Mouse (Mus musculus) testis, adult 2 months (tissue): ENCODE measurements around the gene Bspry. TPM values are rescaled to one million over a fixed set of nuclear protein-coding genes. Genes with fewer than 3 reads are reported as not detected.

Experiments used
- H3K27ac ChIP-seq: fragments of 200-500 bp; 2 replicates; pipeline ENCODE4 v1.5.1; 2012; ENCODE audit warnings: low read depth, low read length; ENCODE audit not compliant: control insufficient read depth, insufficient read depth
- H3K27me3 ChIP-seq: fragments of 200-500 bp; 2 replicates; pipeline ENCODE4 v1.6.1; 2012; ENCODE audit warnings: mild to moderate bottlenecking, low read length, moderate library complexity; ENCODE audit not compliant: control insufficient read depth, insufficient read depth
- H3K36me3 ChIP-seq: fragments of 200-500 bp; 2 replicates; pipeline ENCODE4 v1.6.1; 2012; ENCODE audit warnings: mild to moderate bottlenecking, low read length; ENCODE audit not compliant: control insufficient read depth, insufficient read depth
- H3K4me1 ChIP-seq: fragments of 200-500 bp; 2 replicates; pipeline ENCODE4 v1.6.1; 2012; ENCODE audit warnings: low read length; ENCODE audit not compliant: control insufficient read depth, insufficient read depth
- H3K4me3 ChIP-seq: fragments of 200-500 bp; 2 replicates; pipeline ENCODE4 v1.5.1; 2012; ENCODE audit warnings: low read depth, mild to moderate bottlenecking, low read length, moderate library complexity, mixed read lengths; ENCODE audit not compliant: control insufficient read depth
- CTCF ChIP-seq: fragments of 200-500 bp; IDR thresholded peaks from 2 replicates; pipeline ENCODE4 v1.5.1; 2012; ENCODE audit warnings: low read depth, mild to moderate bottlenecking, inconsistent platforms, low read length, moderate library complexity; ENCODE audit not compliant: control insufficient read depth, insufficient read depth, insufficient replicate concordance
- POLR2A ChIP-seq: fragments of 200-500 bp; IDR thresholded peaks from 2 replicates; pipeline ENCODE4 v1.6.1; 2012; ENCODE audit warnings: low read depth, mild to moderate bottlenecking, inconsistent platforms, low read length, moderate library complexity; ENCODE audit not compliant: control insufficient read depth
- polyA plus RNA-seq: library from polyadenylated mRNA; depleted of rRNA; stranded (reverse); fragments of >200 nt; gene quantifications from 2 replicates; pipeline ENCODE4 v1.2.3, GENCODE M21; 2012

Gene Bspry
- polyA plus RNA-seq, 1 experiment = 443 TPM

GRCm38 (mm10) chr4:62506798-62507197, 26.9 kb downstream of the Bspry start:
- H3K36me3 ChIP-seq = no peaks in the 10 kb centered on the region; the same call in 1 of the 2 replicates
- TF ChIP-seq POLR2A (no peak), CTCF (no peak; the same call in 1 of the 2 replicates)
- no peaks in the 10 kb centered on the region for H3K27me3 ChIP-seq
- H3K4me3 ChIP-seq = no peak overlapping the region
- no peak overlapping the region for H3K27ac ChIP-seq
- H3K4me1 ChIP-seq = peaks cover 4% of the 10 kb centered on the region

DNA sequence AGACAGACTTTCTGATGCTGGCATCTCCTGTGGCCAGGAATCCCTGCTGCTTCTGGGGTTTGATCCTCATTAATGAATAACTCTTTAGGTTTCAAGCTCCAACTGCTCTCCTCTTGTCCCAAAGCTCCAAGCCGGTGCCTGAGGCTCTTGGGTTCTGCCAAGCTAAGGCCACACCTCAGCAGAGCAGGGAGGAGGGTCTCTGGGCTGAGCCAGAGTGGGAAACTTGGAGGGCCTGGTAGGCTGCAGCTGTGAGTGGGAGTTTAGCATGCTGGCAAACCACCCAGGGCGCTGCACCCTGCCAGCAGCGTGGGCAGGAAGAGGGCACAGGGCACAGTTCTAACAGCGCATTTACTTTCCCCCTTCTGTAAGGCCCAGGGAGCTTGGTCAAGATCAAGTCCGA, 29.0 kb downstream of the Bspry start:
- no peak overlapping the region for H3K4me3 ChIP-seq
- no peak for TF ChIP-seq POLR2A
- TF ChIP-seq CTCF = no peak
- H3K27me3 ChIP-seq = no peaks in the 10 kb centered on the region
- H3K27ac ChIP-seq = no peak overlapping the region
- H3K4me1 ChIP-seq = no peaks in the 10 kb centered on the region
- H3K36me3 ChIP-seq = no peaks in the 10 kb centered on the region; the same call in 1 of the 2 replicates

GRCm38 (mm10) chr4:62509946-62510345, 30.1 kb downstream of the Bspry start:
- Histone ChIP-seq H3K27me3 (no peaks in the 10 kb centered on the region), H3K4me1 (no peaks in the 10 kb centered on the region), H3K27ac (no peak overlapping the region), H3K36me3 (no peaks in the 10 kb centered on the region; the same call in 1 of the 2 replicates), H3K4me3 (no peak overlapping the region)
- no peak for TF ChIP-seq CTCF
- TF ChIP-seq POLR2A = no peak

DNA sequence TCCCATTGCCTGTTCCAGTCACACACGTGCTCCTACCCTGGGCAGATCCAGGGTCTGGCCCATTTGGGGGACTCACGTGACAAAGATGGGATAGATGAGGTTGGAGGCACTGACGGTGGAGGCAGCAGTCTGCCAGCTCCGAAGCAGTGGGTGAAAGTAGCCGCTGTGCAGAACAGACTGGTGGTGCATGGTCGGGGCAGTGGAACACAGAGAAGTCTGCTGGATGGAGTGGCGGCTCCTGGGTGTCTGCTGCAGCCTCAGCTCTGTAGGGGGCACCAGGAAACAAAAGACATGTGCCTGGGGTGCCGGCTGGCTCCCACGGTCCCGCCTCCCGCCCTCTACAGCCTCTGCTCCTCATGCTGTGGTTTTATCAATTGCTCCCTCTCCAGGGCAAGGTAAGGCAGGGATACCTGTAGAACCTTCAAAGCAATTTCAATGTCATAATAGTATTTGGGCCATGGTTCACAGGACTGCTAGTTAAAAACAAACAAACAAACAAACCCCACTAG, 34.2 kb downstream of the Bspry start:
- Histone ChIP-seq H3K27ac (peak overlapping the region; percentile 33; the same call in 1 of the 2 replicates), H3K36me3 (no peaks in the 10 kb centered on the region; the same call in 1 of the 2 replicates), H3K4me3 (no peak overlapping the region), H3K4me1 (peaks cover under 1% of the 10 kb centered on the region; the same call in 1 of the 2 replicates), H3K27me3 (no peaks in the 10 kb centered on the region)
- no peak for TF ChIP-seq POLR2A
- TF ChIP-seq CTCF = no peak

DNA sequence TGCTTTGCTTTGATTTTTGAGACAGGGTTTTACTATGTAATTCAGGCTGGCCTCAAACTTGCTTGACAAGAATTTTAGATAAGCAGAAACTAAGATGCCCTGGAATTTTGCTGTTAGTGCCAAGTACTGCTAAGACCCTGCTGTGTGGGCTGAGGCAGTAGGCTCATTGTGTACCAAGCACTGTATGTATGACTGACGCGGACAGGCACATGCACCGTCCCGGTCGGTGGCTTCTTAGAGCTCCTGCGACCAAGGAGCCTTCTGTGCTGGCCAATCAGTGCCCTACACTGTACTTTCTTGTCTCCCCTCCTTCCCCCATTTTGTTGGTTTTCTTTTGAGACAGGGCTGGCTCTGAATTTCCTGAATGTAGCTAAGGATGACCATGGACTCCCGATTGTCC, 35.1 kb downstream of the Bspry start:
- no peak; the same call in 1 of the 2 replicates for TF ChIP-seq POLR2A
- no peak for TF ChIP-seq CTCF
- peak overlapping the region; percentile 89 for H3K27ac ChIP-seq
- H3K27me3 ChIP-seq = no peaks in the 10 kb centered on the region
- H3K4me1 ChIP-seq = peaks cover 6% of the 10 kb centered on the region
- no peaks in the 10 kb centered on the region; the same call in 1 of the 2 replicates for H3K36me3 ChIP-seq
- no peak overlapping the region for H3K4me3 ChIP-seq

DNA sequence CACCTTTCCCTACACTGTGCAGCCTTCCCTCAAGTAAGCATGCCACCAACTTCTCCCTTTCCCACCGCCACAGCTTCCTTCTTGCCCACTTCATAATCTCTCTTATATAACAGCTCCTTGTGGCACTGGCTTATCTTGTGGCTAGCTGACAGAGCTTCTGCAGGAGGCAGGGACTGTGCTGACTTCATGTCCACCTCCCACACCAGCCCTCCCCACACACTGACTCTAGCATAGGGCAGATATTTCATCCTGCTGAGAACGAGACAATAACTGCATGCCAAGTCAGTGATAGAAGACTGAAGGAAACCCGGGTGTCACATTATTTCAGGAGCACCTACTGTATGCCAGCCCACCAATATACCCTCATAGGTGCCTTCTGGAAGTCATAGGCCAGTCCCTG, 35.6 kb downstream of the Bspry start:
- peak overlapping the region; percentile 89 for H3K27ac ChIP-seq
- peaks cover 6% of the 10 kb centered on the region for H3K4me1 ChIP-seq
- no peaks in the 10 kb centered on the region for H3K27me3 ChIP-seq
- H3K36me3 ChIP-seq = no peaks in the 10 kb centered on the region; the same call in 1 of the 2 replicates
- TF ChIP-seq POLR2A = peak; percentile 11; the same call in 1 of the 2 replicates
- no peak for TF ChIP-seq CTCF
- H3K4me3 ChIP-seq = no peak overlapping the region

DNA sequence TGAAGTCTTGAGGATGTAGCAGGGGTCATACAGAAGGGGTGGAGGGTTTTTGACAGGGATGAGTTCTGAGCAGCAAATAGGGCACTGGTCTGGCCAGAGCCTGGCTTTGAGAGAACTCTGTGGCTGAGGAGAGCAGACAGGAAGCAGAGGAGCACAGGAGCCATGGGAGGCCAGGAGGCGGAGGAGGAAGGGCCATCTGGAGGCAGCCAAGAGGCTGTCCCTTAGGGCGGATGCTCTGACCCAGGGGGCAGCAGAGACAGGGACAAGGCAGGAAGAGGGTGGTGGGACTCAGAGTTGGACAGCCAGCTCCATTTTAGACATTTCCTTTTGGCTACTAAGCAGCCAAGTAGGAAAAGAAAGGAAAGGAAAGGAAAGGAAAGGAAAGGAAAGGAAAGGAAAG, 36.2 kb downstream of the Bspry start:
- no peak overlapping the region for H3K4me3 ChIP-seq
- H3K4me1 ChIP-seq = peaks cover 6% of the 10 kb centered on the region
- H3K27ac ChIP-seq = peak overlapping the region; percentile 50; the same call in 1 of the 2 replicates
- no peaks in the 10 kb centered on the region; the same call in 1 of the 2 replicates for H3K36me3 ChIP-seq
- no peaks in the 10 kb centered on the region for H3K27me3 ChIP-seq
- TF ChIP-seq CTCF (no peak), POLR2A (no peak)
